Comparison of ENCODE assay signal across 13 mouse cellular contexts in genomic region chr12:100399126-100399727, GRCm38 (mm10).
DNase-seq lines count a peak whose midpoint lies in the region; ATAC-seq and TF ChIP-seq lines count a peak whose summit lies in the region.
"Had no signal": no experiment of that assay in that cellular context is flagged by ENCODE, and none has a peak within 500 bp of the region (broad histone marks: within the 10 kb centered on the region; RNA-seq: fewer than 3 reads in every experiment).

No protein-coding gene starts in this region.

- peak overlapping the region; percentile 74 for H3K27ac ChIP-seq in gastrocnemius, adult 2 months
- H3K27ac ChIP-seq in midbrain, embryonic 13.5 days: peak overlapping the region; percentile 79; the same call in 1 of the 2 replicates
- H3K27ac ChIP-seq in midbrain, embryonic 10.5 days (replicated peaks): no peak overlapping the region
- peak overlapping the region; percentile 69 for H3K27ac ChIP-seq in lung, embryonic 16.5 days (ENCODE audit: low read length)
- H3K27ac ChIP-seq in stomach, embryonic 14.5 days (ENCODE audit: low read length): peak overlapping the region; percentile 48; the same call in 1 of the 2 replicates
- no peak overlapping the region for H3K27ac ChIP-seq in liver, embryonic 12.5 days
- H3K27ac ChIP-seq: heart, embryonic 13.5 days had no signal

- no peak for DNase-seq in gastrocnemius, adult 2 months
- DNase-seq in gastrocnemius, postnatal 36 days: no peak
- no peak for DNase-seq in midbrain, embryonic 10.5 days (ENCODE audit: low spot score)
- DNase-seq in cerebellum, postnatal 14 days: no peak
- DNase-seq: B cell, adult 2 months; embryo, embryonic 11 days; liver; thymus, postnatal 36 days had no signal

- H3K9ac ChIP-seq in midbrain, embryonic 13.5 days (replicated peaks): no peak overlapping the region
- no peak overlapping the region for H3K9ac ChIP-seq in lung, embryonic 16.5 days (ENCODE audit: low read length)
- no peak overlapping the region for H3K9ac ChIP-seq in stomach, embryonic 14.5 days (replicated peaks; ENCODE audit: low read depth, low read length)
- no peak overlapping the region for H3K9ac ChIP-seq in liver, embryonic 12.5 days
- H3K9ac ChIP-seq: heart, embryonic 13.5 days had no signal

- peaks cover 17% of the 10 kb centered on the region for H3K4me1 ChIP-seq in midbrain, embryonic 13.5 days (replicated peaks)
- peaks cover 6% of the 10 kb centered on the region for H3K4me1 ChIP-seq in midbrain, embryonic 10.5 days
- peaks cover 9% of the 10 kb centered on the region for H3K4me1 ChIP-seq in lung, embryonic 16.5 days (replicated peaks; ENCODE audit: control insufficient read depth, insufficient read depth, low read length)
- H3K4me1 ChIP-seq in stomach, embryonic 14.5 days (ENCODE audit: control insufficient read depth, insufficient read depth, low read length): peaks cover 19% of the 10 kb centered on the region; the same call in 1 of the 2 replicates
- H3K4me1 ChIP-seq in liver, embryonic 12.5 days: no peaks in the 10 kb centered on the region
- H3K4me1 ChIP-seq: heart, embryonic 13.5 days had no signal

- no peak overlapping the region for H3K4me3 ChIP-seq in gastrocnemius, adult 2 months
- H3K4me3 ChIP-seq in midbrain, embryonic 13.5 days (replicated peaks): no peak overlapping the region
- no peak overlapping the region for H3K4me3 ChIP-seq in midbrain, embryonic 10.5 days
- H3K4me3 ChIP-seq in lung, embryonic 16.5 days (ENCODE audit: low read length): no peak overlapping the region
- H3K4me3 ChIP-seq in stomach, embryonic 14.5 days (ENCODE audit: low read depth, low read length): no peak overlapping the region
- H3K4me3 ChIP-seq in liver, embryonic 12.5 days: no peak overlapping the region
- H3K4me3 ChIP-seq: heart, embryonic 13.5 days had no signal

- WGBS in midbrain, embryonic 13.5 days: 93% methylated on average over 5 of the region's 5 CpGs
- WGBS in midbrain, embryonic 10.5 days: 91% methylated on average over 5 of the region's 5 CpGs
- 58% methylated on average over 5 of the region's 5 CpGs for WGBS in lung, embryonic 16.5 days
- WGBS in stomach, embryonic 14.5 days: 47% methylated on average over 5 of the region's 5 CpGs
- WGBS in liver, embryonic 12.5 days (ENCODE audit: insufficient replicate concordance): 68% methylated on average over 5 of the region's 5 CpGs

- no peaks in the 10 kb centered on the region for H3K27me3 ChIP-seq in midbrain, embryonic 13.5 days
- H3K27me3 ChIP-seq in midbrain, embryonic 10.5 days (ENCODE audit: low read depth, poor library complexity, severe bottlenecking): no peaks in the 10 kb centered on the region
- H3K27me3 ChIP-seq in lung, embryonic 16.5 days (ENCODE audit: control insufficient read depth, insufficient read depth, low read depth, low read length): no peaks in the 10 kb centered on the region
- H3K27me3 ChIP-seq in stomach, embryonic 14.5 days (ENCODE audit: control insufficient read depth, insufficient read depth, low read length): no peaks in the 10 kb centered on the region
- no peaks in the 10 kb centered on the region for H3K27me3 ChIP-seq in liver, embryonic 12.5 days (replicated peaks)
- H3K27me3 ChIP-seq: heart, embryonic 13.5 days had no signal

- no peak for TF ChIP-seq CTCF in gastrocnemius, adult 2 months (IDR thresholded peaks at IDR 0.05)

- H3K4me2 ChIP-seq in midbrain, embryonic 13.5 days (replicated peaks): no peak overlapping the region
- no peak overlapping the region for H3K4me2 ChIP-seq in lung, embryonic 16.5 days (ENCODE audit: low read depth, low read length)
- no peak overlapping the region for H3K4me2 ChIP-seq in stomach, embryonic 14.5 days (replicated peaks; ENCODE audit: low read depth, low read length)
- H3K4me2 ChIP-seq in liver, embryonic 12.5 days: no peak overlapping the region
- H3K4me2 ChIP-seq: heart, embryonic 13.5 days had no signal

- intact Hi-C loops in gastrocnemius, adult 2 months (cut with DNase I): no loop called here
- intact Hi-C loops in gastrocnemius, postnatal 36 days (cut with DNase I): no loop called here

- H3K9me3 ChIP-seq in midbrain, embryonic 13.5 days: no peaks in the 10 kb centered on the region
- H3K9me3 ChIP-seq in midbrain, embryonic 10.5 days (replicated peaks): 0 out of 2 replicates have a peak, but pooled peaks cover 2% of the 10 kb centered on the region
- no peaks in the 10 kb centered on the region for H3K9me3 ChIP-seq in lung, embryonic 16.5 days (ENCODE audit: control insufficient read depth, low read length)
- H3K9me3 ChIP-seq in stomach, embryonic 14.5 days (ENCODE audit: control insufficient read depth, low read depth, low read length): no peaks in the 10 kb centered on the region
- H3K9me3 ChIP-seq in liver, embryonic 12.5 days (replicated peaks): no peaks in the 10 kb centered on the region
- H3K9me3 ChIP-seq: heart, embryonic 13.5 days had no signal

- no peak for ATAC-seq in midbrain, embryonic 13.5 days
- peak; percentile 52 for ATAC-seq in lung, embryonic 16.5 days (ENCODE audit: low read depth)
- ATAC-seq in stomach, embryonic 14.5 days (ENCODE audit: insufficient number of reproducible peaks, insufficient read depth, low FRiP score, low read depth): no peak
- no peak for ATAC-seq in liver, embryonic 12.5 days

- H3K36me3 ChIP-seq in midbrain, embryonic 13.5 days: peaks cover 38% of the 10 kb centered on the region
- H3K36me3 ChIP-seq in midbrain, embryonic 10.5 days: peaks cover 63% of the 10 kb centered on the region
- peaks cover 8% of the 10 kb centered on the region for H3K36me3 ChIP-seq in lung, embryonic 16.5 days (ENCODE audit: control insufficient read depth, insufficient read depth, low read length)
- H3K36me3 ChIP-seq in stomach, embryonic 14.5 days (ENCODE audit: control insufficient read depth, insufficient read depth, low read length): peaks cover 12% of the 10 kb centered on the region; the same call in 1 of the 2 replicates
- peaks cover 25% of the 10 kb centered on the region for H3K36me3 ChIP-seq in liver, embryonic 12.5 days

Comparison
In these comparisons a context has a peak if more than half of its experiments do, and no peak if none do; other contexts are left out.
1. H3K27ac ChIP-seq: peak in gastrocnemius, adult 2 months (single experiment), midbrain, embryonic 13.5 days (single experiment), lung, embryonic 16.5 days (single experiment) and stomach, embryonic 14.5 days (single experiment); none in midbrain, embryonic 10.5 days (single experiment) and liver, embryonic 12.5 days (single experiment).